Mouse (Mus musculus) limb, embryonic 14.5 days (tissue): ENCODE results near the gene Dock1. TPM values are rescaled to one million over a fixed set of nuclear protein-coding genes. Genes with fewer than 3 reads are reported as not detected.

Experiments
- ATAC-seq: fragments of 200-750 bp; cut with Nextera tagmentation; 2 replicates; pipeline ENCODE4 v1.8.0; 2017; ENCODE audit warnings: low read depth, moderate number of reproducible peaks, moderate TSS enrichment; ENCODE audit not compliant: low FRiP score
- DNase-seq: peaks from one replicate; pipeline ENCODE4 v3.0.0-alpha.2; 2015; ENCODE audit warnings: low spot score
- H3K27ac ChIP-seq: fragments of 300-500 bp; sonication (generic); replicated peaks from 2 replicates; pipeline ENCODE4 v1.5.1; 2014; ENCODE audit warnings: low read depth, mild to moderate bottlenecking, low read length, moderate library complexity, mixed read lengths
- H3K27me3 ChIP-seq: fragments of 300-500 bp; sonication (generic); 2 replicates; pipeline ENCODE4 v1.6.1; 2014; ENCODE audit warnings: low read length, mixed read lengths; ENCODE audit not compliant: control insufficient read depth, insufficient read depth
- H3K36me3 ChIP-seq: fragments of 300-500 bp; sonication (generic); 2 replicates; pipeline ENCODE4 v1.6.1; 2014; ENCODE audit warnings: mild to moderate bottlenecking, low read length, moderate library complexity, mixed read lengths; ENCODE audit not compliant: control insufficient read depth, insufficient read depth
- H3K4me1 ChIP-seq: fragments of 300-500 bp; sonication (generic); 2 replicates; pipeline ENCODE4 v1.6.1; 2014; ENCODE audit warnings: antibody characterized with exemption, low read length, mixed read lengths; ENCODE audit not compliant: control insufficient read depth, insufficient read depth
- H3K4me2 ChIP-seq: fragments of 300-500 bp; sonication (generic); replicated peaks from 2 replicates; pipeline ENCODE4 v1.6.1; 2014; ENCODE audit warnings: low read depth, mild to moderate bottlenecking, low read length, moderate library complexity; ENCODE audit not compliant: severe bottlenecking
- H3K4me3 ChIP-seq: fragments of 300-500 bp; sonication (generic); replicated peaks from 2 replicates; pipeline ENCODE4 v1.5.1; 2014; ENCODE audit warnings: low read length
- H3K9ac ChIP-seq: fragments of 300-500 bp; sonication (generic); 2 replicates; pipeline ENCODE4 v1.6.1; 2014; ENCODE audit warnings: mild to moderate bottlenecking, low read depth, low read length, moderate library complexity; ENCODE audit not compliant: severe bottlenecking
- H3K9me3 ChIP-seq: fragments of 300-500 bp; sonication (generic); 2 replicates; pipeline ENCODE4 v1.6.1; 2016; ENCODE audit warnings: low read length; ENCODE audit not compliant: control insufficient read depth
- POLR2A ChIP-seq: fragments of 200-500 bp; IDR thresholded peaks from 2 replicates; pipeline ENCODE4 v1.8.0; 2012; ENCODE audit warnings: inconsistent platforms, mild to moderate bottlenecking, moderate library complexity, borderline replicate concordance; ENCODE audit not compliant: insufficient read depth, insufficient read length; ENCODE audit errors: extremely low read depth
- WGBS: fragments of 180-500 bp; shearing (Covaris S2); extraction: QIAGEN DNeasy Blood & Tissue Kit; methylation state at CpG from one replicate; pipeline ENCODE4 v1.1.7; 2014; 5-methylcytosine and 5-hydroxymethylcytosine counted together
- polyA plus RNA-seq, 2 experiments: library from polyadenylated mRNA; depleted of rRNA in 1 of 2; stranded (reverse) in 1 of 2; unstranded in 1 of 2; fragments of >200 nt; fragmentation: Nextera tagmentation in 1 of 2; extraction: Ambion mirVana in 1 of 2; gene quantifications; 2 replicates each; pipeline versions ENCODE4 v1.2.1 to v1.2.3; 2012 to 2014

Gene Dock1
- polyA plus RNA-seq, 2 experiments: 35.7 to 40.0 TPM

DNA sequence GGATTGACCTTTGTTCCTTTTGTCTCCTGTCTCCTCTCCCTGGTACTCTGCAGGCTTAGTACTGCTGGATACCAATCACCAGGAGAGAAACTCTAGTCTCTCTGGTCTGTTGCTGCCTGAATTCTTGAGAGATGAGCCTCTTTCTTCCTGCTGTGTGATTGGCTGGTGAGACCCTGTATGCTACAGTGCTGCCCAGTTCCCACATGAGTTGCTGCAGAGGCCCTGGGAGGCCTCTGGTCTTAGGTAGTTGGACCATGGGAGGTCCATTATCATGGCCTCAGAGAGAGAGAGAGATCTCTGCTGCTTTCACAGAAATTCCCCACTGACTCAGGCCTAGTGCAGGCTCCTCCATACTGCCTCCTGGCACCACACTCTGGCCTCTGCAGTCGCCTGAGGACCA lies 79.2 kb downstream of the Dock1 start:
- Histone ChIP-seq H3K9me3 (no peaks in the 10 kb centered on the region), H3K27me3 (no peaks in the 10 kb centered on the region), H3K4me1 (no peaks in the 10 kb centered on the region), H3K9ac (no peak overlapping the region), H3K4me3 (no peak overlapping the region), H3K27ac (no peak overlapping the region), H3K4me2 (no peak overlapping the region), H3K36me3 (peaks cover 81% of the 10 kb centered on the region)
- DNase-seq (no peak), ATAC-seq (no peak)
- TF ChIP-seq POLR2A: no peak
- 94% methylated on average over 1 of the region's 1 CpGs for WGBS

DNA sequence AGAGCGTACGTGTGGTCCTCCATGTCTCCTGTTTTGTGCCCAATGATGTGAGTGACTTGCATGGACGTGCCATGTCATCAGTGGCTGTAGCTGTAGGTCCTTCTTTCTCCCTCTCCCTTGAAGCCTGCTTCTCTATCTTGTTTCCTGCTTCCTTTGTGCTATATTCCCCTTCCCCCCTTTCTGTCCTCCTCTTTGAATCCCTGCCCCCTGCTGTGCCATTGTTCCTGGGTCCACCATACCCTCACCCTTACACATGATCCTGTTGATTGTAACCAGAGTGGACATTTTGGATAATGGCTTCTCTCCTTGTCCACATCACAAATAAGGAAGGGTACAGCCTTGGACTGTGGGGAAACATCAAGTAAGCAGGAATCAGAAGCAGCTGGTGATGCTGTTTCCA lies 81.0 kb downstream of the Dock1 start:
- no peak for TF ChIP-seq POLR2A
- Histone ChIP-seq H3K9me3 (no peaks in the 10 kb centered on the region), H3K27me3 (no peaks in the 10 kb centered on the region), H3K27ac (no peak overlapping the region), H3K9ac (no peak overlapping the region), H3K4me3 (no peak overlapping the region), H3K4me2 (no peak overlapping the region), H3K36me3 (peaks cover 83% of the 10 kb centered on the region), H3K4me1 (no peaks in the 10 kb centered on the region)
- 94% methylated on average over 3 of the region's 3 CpGs for WGBS
- no peak for ATAC-seq
- no peak for DNase-seq

DNA sequence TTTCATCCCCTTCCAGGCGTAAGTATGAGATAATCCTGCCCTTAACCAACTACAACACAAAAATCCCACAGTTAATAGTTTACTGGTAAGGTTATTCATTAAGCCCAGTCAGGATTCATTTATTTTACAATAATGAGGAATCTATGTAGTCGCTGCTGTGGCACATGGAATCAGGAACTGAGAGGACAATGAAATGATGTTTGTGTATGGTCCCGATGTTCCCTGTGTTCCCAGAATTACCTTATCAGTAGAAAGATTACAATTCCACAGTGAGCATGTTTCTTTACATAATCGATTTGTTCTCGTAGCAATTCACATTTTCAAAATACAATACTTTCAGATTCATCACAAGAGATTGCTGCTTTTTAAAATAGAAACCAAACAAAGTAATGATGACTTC lies 83.0 kb downstream of the Dock1 start:
- DNase-seq (no peak), ATAC-seq (no peak)
- H3K4me3 ChIP-seq: no peak overlapping the region
- 90% methylated on average over 5 of the region's 5 CpGs for WGBS
- TF ChIP-seq POLR2A: no peak
- no peaks in the 10 kb centered on the region for H3K27me3 ChIP-seq
- no peaks in the 10 kb centered on the region for H3K9me3 ChIP-seq
- H3K4me1 ChIP-seq: no peaks in the 10 kb centered on the region
- no peak overlapping the region for H3K9ac ChIP-seq
- H3K27ac ChIP-seq: no peak overlapping the region
- peaks cover 88% of the 10 kb centered on the region for H3K36me3 ChIP-seq
- H3K4me2 ChIP-seq: no peak overlapping the region

DNA sequence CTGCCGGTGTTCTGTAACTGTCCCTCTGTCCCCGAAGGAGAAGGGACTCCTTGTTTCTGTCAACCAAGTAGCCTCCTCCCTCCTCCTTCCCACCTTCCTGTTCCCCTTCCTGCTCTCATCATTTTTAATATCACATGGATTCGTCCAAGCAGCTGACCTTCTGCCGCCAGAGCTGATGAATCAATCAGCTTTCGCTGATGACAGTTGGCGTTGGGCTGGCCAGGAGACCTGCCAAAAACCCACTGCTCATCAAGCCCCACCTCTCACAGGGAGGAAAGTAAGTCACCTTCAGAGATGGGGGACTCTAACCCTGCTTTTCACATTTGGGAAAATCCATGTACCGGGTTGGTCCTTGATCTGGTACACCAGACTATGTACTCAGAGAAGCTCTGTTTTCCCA lies 87.2 kb downstream of the Dock1 start:
- H3K27me3 ChIP-seq: no peaks in the 10 kb centered on the region
- no peaks in the 10 kb centered on the region for H3K4me1 ChIP-seq
- no peak for DNase-seq
- H3K36me3 ChIP-seq: peaks cover 89% of the 10 kb centered on the region
- no peak overlapping the region for H3K27ac ChIP-seq
- ATAC-seq: no peak
- H3K4me2 ChIP-seq: no peak overlapping the region
- no peaks in the 10 kb centered on the region for H3K9me3 ChIP-seq
- no peak overlapping the region for H3K4me3 ChIP-seq
- no peak for TF ChIP-seq POLR2A
- 90% methylated on average over 7 of the region's 7 CpGs for WGBS
- H3K9ac ChIP-seq: no peak overlapping the region

DNA sequence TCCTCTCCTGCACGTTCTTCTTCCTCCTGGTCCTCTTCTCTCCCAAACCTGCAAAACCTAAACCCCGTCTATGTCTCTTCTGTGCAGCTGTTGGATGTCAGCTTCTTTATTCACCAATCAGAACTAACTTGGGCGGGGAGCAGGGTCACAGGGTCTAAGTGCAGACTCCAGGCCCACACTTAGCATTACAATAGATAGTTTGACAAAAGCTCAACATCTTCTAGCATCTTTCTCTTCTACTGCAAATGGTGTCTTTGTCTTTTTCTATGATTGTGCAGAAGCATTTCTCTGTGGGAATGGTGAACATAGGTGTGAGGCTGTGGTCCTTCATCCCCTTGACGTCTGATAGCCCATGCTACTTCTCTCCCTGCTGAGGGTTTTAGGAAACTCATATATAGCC lies 91.3 kb downstream of the Dock1 start:
- Histone ChIP-seq H3K4me1 (no peaks in the 10 kb centered on the region), H3K36me3 (peaks cover 96% of the 10 kb centered on the region), H3K9ac (no peak overlapping the region), H3K4me2 (no peak overlapping the region), H3K27me3 (no peaks in the 10 kb centered on the region), H3K4me3 (no peak overlapping the region), H3K9me3 (no peaks in the 10 kb centered on the region), H3K27ac (no peak overlapping the region)
- ATAC-seq (no peak), DNase-seq (no peak)
- 87% methylated on average over 4 of the region's 4 CpGs for WGBS
- TF ChIP-seq POLR2A: no peak

DNA sequence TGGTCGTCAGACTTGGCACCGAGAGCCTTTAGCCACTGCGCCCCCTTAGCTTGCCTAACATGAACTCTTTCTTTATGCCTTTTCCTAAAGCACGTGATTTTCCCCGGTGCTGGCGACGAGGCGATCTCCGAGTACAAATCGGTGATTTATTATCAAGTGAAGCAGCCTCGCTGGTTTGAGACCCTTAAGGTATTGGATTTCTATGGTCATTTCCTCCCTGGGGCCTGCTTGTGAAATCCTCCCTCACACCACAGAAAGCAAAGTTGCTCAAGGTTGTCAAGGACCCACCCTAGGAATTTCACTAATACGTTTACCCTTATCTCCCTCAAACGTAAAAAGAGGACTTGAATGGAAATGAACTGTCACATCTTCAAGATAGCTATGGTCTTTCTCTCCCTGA lies 94.7 kb downstream of the Dock1 start:
- no peak overlapping the region for H3K27ac ChIP-seq
- TF ChIP-seq POLR2A: no peak
- H3K4me3 ChIP-seq: no peak overlapping the region
- DNase-seq: no peak
- no peak for ATAC-seq
- no peaks in the 10 kb centered on the region for H3K9me3 ChIP-seq
- no peaks in the 10 kb centered on the region for H3K27me3 ChIP-seq
- 80% methylated on average over 13 of the region's 13 CpGs for WGBS
- H3K4me1 ChIP-seq: no peaks in the 10 kb centered on the region
- H3K9ac ChIP-seq: no peak overlapping the region
- H3K4me2 ChIP-seq: no peak overlapping the region
- H3K36me3 ChIP-seq: peaks cover 93% of the 10 kb centered on the region
